Mouse (Mus musculus): ENCODE data around the gene Gpa33. TPM values are rescaled to one million over a fixed set of nuclear protein-coding genes. Genes with fewer than 3 reads are reported as not detected.

The Gpa33 gene
- polyA plus RNA-seq, 1 experiment from 2014 or later: 0.18 TPM

DNA sequence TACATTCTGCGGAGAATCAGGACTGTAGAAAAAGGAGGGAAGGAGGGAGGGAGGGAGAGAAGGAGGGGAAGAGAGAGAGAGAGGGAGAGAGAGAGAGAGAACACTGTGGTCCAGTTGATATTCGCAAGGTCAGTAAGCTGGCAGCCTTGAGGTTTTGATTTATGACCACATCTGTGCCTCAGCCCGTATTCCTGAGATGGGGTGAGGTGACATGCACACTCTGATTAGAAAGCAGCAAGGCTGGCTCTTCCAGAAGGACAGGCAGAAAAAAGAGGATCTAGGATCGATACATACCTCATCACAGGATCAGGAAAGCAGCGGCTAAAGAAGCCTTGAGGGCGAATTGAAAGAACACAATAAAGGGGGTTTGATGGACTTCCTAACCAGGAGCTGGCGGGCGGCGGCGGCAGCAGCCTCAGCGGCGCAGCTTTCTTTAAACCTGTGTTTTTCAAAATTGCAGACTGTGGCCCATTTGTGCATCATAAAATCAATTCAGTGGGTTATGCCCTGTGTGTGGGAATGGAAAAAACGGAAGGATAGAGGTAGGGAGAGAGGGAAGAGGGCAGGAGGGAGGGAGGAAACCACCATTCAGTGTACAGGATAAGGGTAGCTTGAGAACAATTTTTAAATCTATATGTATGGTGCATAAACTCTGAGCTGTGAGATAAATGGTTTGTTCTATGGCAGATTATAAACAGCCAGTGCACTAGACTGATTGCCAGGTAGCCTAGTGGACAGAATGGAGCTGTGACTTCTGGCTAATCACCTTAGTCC, 12.0 kb upstream of the Gpa33 start:
- Histone ChIP-seq H3K4me1 (peaks cover 18% of the 10 kb centered on the region), H3K36me3 (no peaks in the 10 kb centered on the region), H3K27ac (0 out of 2 replicates have a peak overlapping the region, but pooled peaks have one; percentile 10), H3K9me3 (replicated peaks) (no peaks in the 10 kb centered on the region), H3K27me3 (ENCODE audit: low read depth, poor library complexity, severe bottlenecking) (no peaks in the 10 kb centered on the region), H3K4me3 (no peak overlapping the region)
- DNase-seq (ENCODE audit: low spot score): no peak
- WGBS: 71% methylated on average over 13 of the region's 13 CpGs

DNA sequence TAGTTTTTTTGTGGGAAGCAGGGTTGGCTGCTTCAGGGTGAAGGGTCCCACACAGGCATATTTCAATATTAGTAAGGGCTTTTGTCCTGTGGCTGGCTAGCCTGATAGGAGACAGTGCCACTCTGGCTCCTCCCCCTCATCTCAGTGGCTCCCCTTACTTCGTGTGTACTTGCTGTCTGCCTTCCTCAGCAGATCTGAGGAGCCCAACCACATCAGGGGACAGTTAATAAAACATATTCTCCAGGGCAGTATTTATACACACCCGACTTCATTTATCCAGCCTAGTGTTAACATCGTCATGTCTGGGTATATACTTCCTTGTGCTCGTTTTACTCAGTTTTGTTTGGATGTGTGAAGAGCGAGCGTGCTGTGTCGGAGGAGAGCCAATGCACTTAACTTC, 7.9 kb upstream of the Gpa33 start:
- Histone ChIP-seq H3K36me3 (no peaks in the 10 kb centered on the region), H3K27me3 (ENCODE audit: low read depth, poor library complexity, severe bottlenecking) (no peaks in the 10 kb centered on the region), H3K4me3 (no peak overlapping the region), H3K27ac (no peak overlapping the region), H3K9me3 (replicated peaks) (no peaks in the 10 kb centered on the region), H3K4me1 (peaks cover 24% of the 10 kb centered on the region)
- 84% methylated on average over 7 of the region's 7 CpGs for WGBS
- DNase-seq (ENCODE audit: low spot score): no peak

- Histone ChIP-seq H3K27ac (no peak overlapping the region), H3K9me3 (replicated peaks) (no peaks in the 10 kb centered on the region)
- DNase-seq (ENCODE audit: low spot score): no peak
These were observed 7.0 kb upstream of the Gpa33 start for GRCm38 (mm10) chr1:166123045-166123444.

GRCm38 (mm10) chr1:166123751-166124150, 6.3 kb upstream of the Gpa33 start:
- Histone ChIP-seq H3K9me3 (replicated peaks) (no peaks in the 10 kb centered on the region), H3K27me3 (ENCODE audit: low read depth, poor library complexity, severe bottlenecking) (no peaks in the 10 kb centered on the region), H3K27ac (no peak overlapping the region), H3K4me3 (no peak overlapping the region), H3K4me1 (peaks cover 22% of the 10 kb centered on the region), H3K36me3 (no peaks in the 10 kb centered on the region)
- WGBS: 95% methylated on average over 8 of the region's 8 CpGs
- no peak for DNase-seq (ENCODE audit: low spot score)

More at GRCm38 (mm10) chr1:166123045-166123444, 7.0 kb upstream of the Gpa33 start:
- H3K27me3 ChIP-seq (ENCODE audit: low read depth, poor library complexity, severe bottlenecking): no peaks in the 10 kb centered on the region
- H3K36me3 ChIP-seq: no peaks in the 10 kb centered on the region
- peaks cover 25% of the 10 kb centered on the region for H3K4me1 ChIP-seq
- 93% methylated on average over 1 of the region's 1 CpGs for WGBS
- no peak overlapping the region for H3K4me3 ChIP-seq

DNA sequence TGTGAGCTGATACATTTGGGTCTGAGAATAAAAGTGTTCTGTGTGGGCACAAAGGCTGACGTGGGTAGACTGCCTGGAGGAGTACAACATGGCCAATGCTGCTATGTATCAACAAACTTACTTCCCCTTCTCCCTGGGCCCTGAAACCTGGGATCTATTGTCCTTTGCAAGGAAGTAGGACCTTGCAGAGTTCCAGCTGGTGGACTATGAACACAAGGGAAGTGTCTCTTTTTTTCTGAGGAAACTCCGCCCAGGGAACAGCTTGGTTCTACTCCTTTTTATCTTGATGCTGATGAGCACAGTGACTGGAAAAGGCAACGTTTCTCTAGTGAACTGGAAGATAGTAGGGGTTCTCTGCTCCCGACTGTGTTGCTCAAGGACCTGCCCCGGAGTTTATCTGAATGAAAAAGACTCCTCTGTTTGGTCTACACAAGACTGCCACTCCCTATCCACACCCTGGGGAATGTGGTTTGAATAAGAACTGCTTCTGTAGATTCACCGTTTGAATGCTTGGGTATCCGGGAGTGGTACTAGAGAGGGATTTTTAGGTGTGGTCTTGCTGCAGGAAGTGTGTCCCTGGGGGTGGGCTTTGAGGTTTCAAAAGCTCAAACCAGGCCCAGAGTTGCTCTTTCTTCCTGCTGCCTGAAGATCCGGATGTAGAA, 5.0 kb upstream of the Gpa33 start:
- H3K27ac ChIP-seq: no peak overlapping the region
- no peaks in the 10 kb centered on the region for H3K9me3 ChIP-seq (replicated peaks)
- DNase-seq (ENCODE audit: low spot score): no peak
- H3K4me3 ChIP-seq: no peak overlapping the region
- no peaks in the 10 kb centered on the region for H3K27me3 ChIP-seq (ENCODE audit: low read depth, poor library complexity, severe bottlenecking)
- WGBS: 74% methylated on average over 8 of the region's 8 CpGs
- H3K4me1 ChIP-seq: peaks cover 21% of the 10 kb centered on the region
- no peaks in the 10 kb centered on the region for H3K36me3 ChIP-seq

- WGBS: 92% methylated on average over 6 of the region's 6 CpGs
- H3K4me1 ChIP-seq: peaks cover 33% of the 10 kb centered on the region
- no peaks in the 10 kb centered on the region for H3K9me3 ChIP-seq (replicated peaks)
- no peaks in the 10 kb centered on the region for H3K27me3 ChIP-seq (ENCODE audit: low read depth, poor library complexity, severe bottlenecking)
- DNase-seq (ENCODE audit: low spot score): no peak
- H3K36me3 ChIP-seq: no peaks in the 10 kb centered on the region
- no peak overlapping the region for H3K27ac ChIP-seq
- H3K4me3 ChIP-seq: no peak overlapping the region
These were observed 3.7 kb upstream of the Gpa33 start for GRCm38 (mm10) chr1:166126290-166126689.

GRCm38 (mm10) chr1:166126795-166127194, 3.2 kb upstream of the Gpa33 start:
- no peaks in the 10 kb centered on the region for H3K36me3 ChIP-seq
- peaks cover 38% of the 10 kb centered on the region for H3K4me1 ChIP-seq
- WGBS: 55% methylated on average over 9 of the region's 9 CpGs

DNA sequence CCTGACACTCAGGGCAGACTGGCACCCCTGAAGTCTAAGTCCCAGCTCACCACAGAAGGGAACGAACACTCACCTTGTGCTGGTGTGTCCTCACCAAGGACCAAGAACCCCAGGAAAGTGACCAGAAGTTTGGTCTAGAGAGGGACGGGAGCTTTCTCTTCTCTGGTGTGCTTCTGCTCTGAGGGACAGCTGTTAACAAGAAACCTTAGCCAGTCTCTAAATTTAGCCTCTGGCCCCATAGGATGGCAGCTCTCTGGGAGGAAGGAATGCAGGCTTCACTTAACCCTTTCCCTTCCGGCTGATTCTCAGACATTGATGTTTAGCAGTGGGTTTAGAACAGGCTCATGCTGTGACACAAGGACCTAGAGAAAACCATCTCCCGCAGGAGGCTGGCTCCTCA, 2.3 kb upstream of the Gpa33 start, which contains the start of gene Dusp27:
Dusp27 (minus strand) TSS at position 204 of the 400 bp plus-strand sequence.
- Histone ChIP-seq H3K27me3 (ENCODE audit: low read depth, poor library complexity, severe bottlenecking) (no peaks in the 10 kb centered on the region), H3K4me1 (peaks cover 47% of the 10 kb centered on the region), H3K9me3 (replicated peaks) (no peaks in the 10 kb centered on the region), H3K27ac (peak within 1 kb of the TSS; percentile 83), H3K36me3 (no peaks in the 10 kb centered on the region), H3K4me3 (peak within 1 kb of the TSS; percentile 25)
- WGBS: 48% methylated on average over 4 of the region's 4 CpGs
- no peak for DNase-seq (ENCODE audit: low spot score)

More at GRCm38 (mm10) chr1:166126795-166127194, 3.2 kb upstream of the Gpa33 start:
- Histone ChIP-seq H3K9me3 (replicated peaks) (no peaks in the 10 kb centered on the region), H3K27me3 (ENCODE audit: low read depth, poor library complexity, severe bottlenecking) (no peaks in the 10 kb centered on the region), H3K4me3 (peak overlapping the region; percentile 25; the same call in 1 of the 2 replicates), H3K27ac (peak overlapping the region; percentile 83)
- no peak for DNase-seq (ENCODE audit: low spot score)

DNA sequence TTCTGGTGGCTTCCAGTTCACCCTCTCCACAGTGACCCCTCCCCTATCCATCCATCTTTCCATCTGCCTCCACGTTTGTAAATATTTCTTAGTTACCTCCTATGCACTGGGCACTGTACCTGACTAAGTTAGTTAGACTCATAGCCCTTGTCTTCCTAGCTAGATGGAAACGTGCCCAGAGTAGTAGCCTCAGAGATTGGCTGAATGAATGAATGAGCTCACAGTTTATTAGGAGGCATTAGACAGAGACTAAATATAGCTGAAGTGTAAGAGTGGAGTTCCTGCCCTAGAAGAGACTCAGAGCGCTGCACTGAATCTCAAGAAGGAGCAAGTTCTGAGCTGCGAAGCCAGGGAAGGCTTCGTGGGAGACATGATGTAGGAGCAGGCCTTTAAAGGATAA, 1.5 kb upstream of the Gpa33 start:
- 0 out of 2 replicates have a peak overlapping the region, but pooled peaks have one; percentile 83 for H3K27ac ChIP-seq
- no peaks in the 10 kb centered on the region for H3K9me3 ChIP-seq (replicated peaks)
- H3K27me3 ChIP-seq (ENCODE audit: low read depth, poor library complexity, severe bottlenecking): no peaks in the 10 kb centered on the region
- WGBS: 92% methylated on average over 5 of the region's 5 CpGs
- peaks cover 47% of the 10 kb centered on the region for H3K4me1 ChIP-seq
- H3K4me3 ChIP-seq: no peak overlapping the region
- no peaks in the 10 kb centered on the region for H3K36me3 ChIP-seq
- no peak for DNase-seq (ENCODE audit: low spot score)

DNA sequence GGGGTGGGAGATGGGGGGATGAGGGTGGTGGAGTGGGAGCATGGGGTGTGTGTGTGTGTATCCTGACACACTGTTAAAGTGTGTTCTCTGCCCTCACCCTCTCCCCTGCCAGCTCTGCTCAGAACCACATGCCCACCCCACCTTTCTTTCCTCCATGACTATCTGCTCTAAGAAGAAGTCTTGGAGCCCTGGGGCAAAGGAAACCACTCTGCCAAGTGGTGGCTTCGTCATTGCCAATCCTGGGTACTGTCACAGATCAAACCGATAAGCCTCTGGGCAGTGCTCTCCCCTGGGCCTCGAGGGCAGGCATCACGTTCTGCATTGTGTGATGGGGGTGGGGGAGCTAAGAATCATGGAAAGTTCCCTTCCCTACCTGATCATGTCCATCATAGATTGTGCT, 2.3 kb downstream of the Gpa33 start:
- H3K4me1 ChIP-seq: peaks cover 48% of the 10 kb centered on the region

GRCm38 (mm10) chr1:166135091-166135740, 5.2 kb downstream of the Gpa33 start:
- H3K36me3 ChIP-seq: no peaks in the 10 kb centered on the region
- 41% methylated on average over 5 of the region's 5 CpGs for WGBS
- DNase-seq (ENCODE audit: low spot score): no peak
- peaks cover 49% of the 10 kb centered on the region for H3K4me1 ChIP-seq
- no peak overlapping the region for H3K4me3 ChIP-seq
- H3K27ac ChIP-seq: no peak overlapping the region
- 0 out of 2 replicates have a peak, but pooled peaks cover 2% of the 10 kb centered on the region for H3K27me3 ChIP-seq (ENCODE audit: low read depth, poor library complexity, severe bottlenecking)
- H3K9me3 ChIP-seq (replicated peaks): no peaks in the 10 kb centered on the region

More for the DNA sequence above, 2.3 kb downstream of the Gpa33 start:
- Histone ChIP-seq H3K36me3 (no peaks in the 10 kb centered on the region), H3K27ac (peak overlapping the region; percentile 79), H3K9me3 (replicated peaks) (no peaks in the 10 kb centered on the region), H3K27me3 (ENCODE audit: low read depth, poor library complexity, severe bottlenecking) (no peaks in the 10 kb centered on the region), H3K4me3 (no peak overlapping the region)
- 42% methylated on average over 4 of the region's 4 CpGs for WGBS
- no peak for DNase-seq (ENCODE audit: low spot score)

- H3K9me3 ChIP-seq (replicated peaks): no peaks in the 10 kb centered on the region
- no peak for DNase-seq (ENCODE audit: low spot score)
- WGBS: 80% methylated on average over 7 of the region's 7 CpGs
- H3K27ac ChIP-seq: peak overlapping the region; percentile 7
- H3K36me3 ChIP-seq: no peaks in the 10 kb centered on the region
- H3K27me3 ChIP-seq (ENCODE audit: low read depth, poor library complexity, severe bottlenecking): 0 out of 2 replicates have a peak, but pooled peaks cover 2% of the 10 kb centered on the region
- H3K4me1 ChIP-seq: peaks cover 28% of the 10 kb centered on the region
- H3K4me3 ChIP-seq: no peak overlapping the region
These were observed 7.4 kb downstream of the Gpa33 start for GRCm38 (mm10) chr1:166137244-166137938.
